Comparison of ENCODE assay signal across 8 mouse cellular contexts in the genomic region with DNA sequence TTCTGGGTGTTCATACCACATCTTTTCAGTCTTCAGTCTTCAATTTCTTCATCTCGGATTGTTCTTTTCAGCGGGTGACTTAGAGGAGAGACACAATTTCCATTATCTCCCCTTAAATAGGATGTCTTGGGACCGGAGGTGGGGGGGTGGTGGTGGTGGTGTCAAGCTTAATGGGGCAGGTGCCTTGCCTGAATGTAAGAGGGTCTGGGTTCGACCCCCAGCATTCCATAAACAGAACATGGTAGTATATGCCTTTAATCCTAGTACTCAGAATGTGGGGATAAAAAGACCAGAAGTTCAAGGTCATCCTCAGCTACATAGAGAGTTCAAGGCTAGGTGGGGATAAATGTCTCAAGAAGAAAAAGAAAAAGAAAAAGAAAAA. TPM values are rescaled to one million over a fixed set of nuclear protein-coding genes. Genes with fewer than 3 reads are reported as not detected.
DNase-seq lines count a peak whose midpoint lies in the region; ATAC-seq lines count a peak whose summit lies in the region.

No protein-coding gene starts in this region.

- intact Hi-C loops in heart, postnatal 14 days (cut with DNase I) = loop anchor here (2.0 kb wide), 1 partner anchor 87 kb away; no protein-coding TSS in a partner anchor

- H3K4me3 ChIP-seq in heart, embryonic 15.5 days = peak overlapping the region; percentile 97
- H3K4me3 ChIP-seq in embryonic facial prominence, embryonic 10.5 days = peak overlapping the region; percentile 76
- H3K4me3 ChIP-seq in hindbrain, embryonic 16.5 days (ENCODE audit: low read length) = peak overlapping the region; percentile 65; the same call in 1 of the 2 replicates
- H3K4me3 ChIP-seq in midbrain, embryonic 13.5 days (replicated peaks) = peak overlapping the region; percentile 79

- H3K36me3 ChIP-seq in heart, embryonic 15.5 days = peaks cover 24% of the 10 kb centered on the region
- H3K36me3 ChIP-seq in embryonic facial prominence, embryonic 10.5 days (replicated peaks) = peaks cover 24% of the 10 kb centered on the region
- peaks cover 2% of the 10 kb centered on the region; the same call in 1 of the 2 replicates for H3K36me3 ChIP-seq in hindbrain, embryonic 16.5 days (ENCODE audit: control insufficient read depth, insufficient read depth, low read length)
- H3K36me3 ChIP-seq in midbrain, embryonic 13.5 days = peaks cover 20% of the 10 kb centered on the region

- peaks cover 3% of the 10 kb centered on the region; the same call in 1 of the 2 replicates for H3K4me1 ChIP-seq in heart, embryonic 15.5 days (replicated peaks)
- peaks cover 8% of the 10 kb centered on the region for H3K4me1 ChIP-seq in embryonic facial prominence, embryonic 10.5 days
- peaks cover 2% of the 10 kb centered on the region; the same call in 1 of the 2 replicates for H3K4me1 ChIP-seq in hindbrain, embryonic 16.5 days (ENCODE audit: control insufficient read depth, insufficient read depth, low read depth, low read length)
- H3K4me1 ChIP-seq in midbrain, embryonic 13.5 days (replicated peaks) = peaks cover 7% of the 10 kb centered on the region

- H3K27ac ChIP-seq in heart, embryonic 15.5 days = no peak overlapping the region
- H3K27ac ChIP-seq in embryonic facial prominence, embryonic 10.5 days (replicated peaks) = no peak overlapping the region
- peak overlapping the region; percentile 37; the same call in 1 of the 2 replicates for H3K27ac ChIP-seq in hindbrain, embryonic 16.5 days (ENCODE audit: low read depth, low read length)
- H3K27ac ChIP-seq in midbrain, embryonic 13.5 days = 0 out of 2 replicates have a peak overlapping the region, but pooled peaks have one; percentile 92

- 0 out of 2 replicates have a peak, but pooled peaks have one; percentile 4 for ATAC-seq in heart, embryonic 15.5 days (replicated peaks; ENCODE audit: insufficient number of reproducible peaks, insufficient read depth, low FRiP score, low read depth)
- ATAC-seq in hindbrain, embryonic 16.5 days = peak; percentile 35; the same call in 1 of the 2 replicates
- peak; percentile 59 for ATAC-seq in midbrain, embryonic 13.5 days
- no peak for ATAC-seq in granulocyte monocyte progenitor cell, adult 5-6 weeks (replicated peaks; ENCODE audit: poor library complexity, severe bottlenecking)
- no peak for ATAC-seq in megakaryocyte-erythroid progenitor cell, adult 5-6 weeks (replicated peaks; ENCODE audit: low FRiP score, low TSS enrichment, poor library complexity, severe bottlenecking)

- WGBS in heart, embryonic 15.5 days = 9% methylated on average over 4 of the region's 4 CpGs
- WGBS in embryonic facial prominence, embryonic 10.5 days = 13% methylated on average over 4 of the region's 4 CpGs
- WGBS in hindbrain, embryonic 16.5 days = 17% methylated on average over 4 of the region's 4 CpGs
- 16% methylated on average over 4 of the region's 4 CpGs for WGBS in midbrain, embryonic 13.5 days

- peak overlapping the region; percentile 89; the same call in 1 of the 2 replicates for H3K9ac ChIP-seq in heart, embryonic 15.5 days
- peak overlapping the region; percentile 46 for H3K9ac ChIP-seq in hindbrain, embryonic 16.5 days (ENCODE audit: low read depth, low read length)
- 0 out of 2 replicates have a peak overlapping the region, but pooled peaks have one; percentile 42 for H3K9ac ChIP-seq in midbrain, embryonic 13.5 days (replicated peaks)

- peaks cover 4% of the 10 kb centered on the region; the same call in 1 of the 2 replicates for H3K27me3 ChIP-seq in heart, embryonic 15.5 days
- no peaks in the 10 kb centered on the region for H3K27me3 ChIP-seq in embryonic facial prominence, embryonic 10.5 days (replicated peaks; ENCODE audit: low read depth, poor library complexity, severe bottlenecking)
- H3K27me3 ChIP-seq in hindbrain, embryonic 16.5 days (replicated peaks; ENCODE audit: control insufficient read depth, insufficient read depth, low read length) = no peaks in the 10 kb centered on the region
- H3K27me3 ChIP-seq in midbrain, embryonic 13.5 days = no peaks in the 10 kb centered on the region

- H3K9me3 ChIP-seq in heart, embryonic 15.5 days (replicated peaks) = no peaks in the 10 kb centered on the region
- H3K9me3 ChIP-seq in embryonic facial prominence, embryonic 10.5 days = no peaks in the 10 kb centered on the region
- H3K9me3 ChIP-seq in hindbrain, embryonic 16.5 days (ENCODE audit: control insufficient read depth, low read length) = no peaks in the 10 kb centered on the region
- no peaks in the 10 kb centered on the region for H3K9me3 ChIP-seq in midbrain, embryonic 13.5 days

- DNase-seq in heart, postnatal 14 days = no peak
- no peak for DNase-seq in embryonic facial prominence, embryonic 10.5 days (ENCODE audit: low spot score)
- no peak for DNase-seq in cerebellum, adult 18-20 months

- H3K4me2 ChIP-seq in heart, embryonic 15.5 days = peak overlapping the region; percentile 23
- H3K4me2 ChIP-seq in hindbrain, embryonic 16.5 days (ENCODE audit: low read length) = peak overlapping the region; percentile 37
- H3K4me2 ChIP-seq in midbrain, embryonic 13.5 days (replicated peaks) = peak overlapping the region; percentile 33

RNA-seq across cellular contexts. Expression of a gene that starts 0.4 kb away (rescaled TPM):
- 14.9 and 19.6 TPM in 2 replicates for polyA plus RNA-seq in heart, embryonic 15.5 days (2015; fragmentation: Nextera tagmentation; extraction: Ambion mirVana)
- total RNA-seq in heart, postnatal 14 days (2021) = 10 to 100 TPM; 28.1 to 33.8 TPM
- 20.8 and 28.4 TPM in 2 replicates for polyA plus RNA-seq in embryonic facial prominence, embryonic 10.5 days (2016; fragmentation: Nextera tagmentation; extraction: Ambion mirVana)
- polyA plus RNA-seq in hindbrain, embryonic 16.5 days (2015; fragmentation: Nextera tagmentation; extraction: Ambion mirVana) = 25.5 and 25.9 TPM in 2 replicates
- 24.3 and 24.7 TPM in 2 replicates for polyA plus RNA-seq in midbrain, embryonic 13.5 days (2015; fragmentation: Nextera tagmentation; extraction: Ambion mirVana)
- 14.7 and 14.9 TPM in 2 replicates for total RNA-seq in granulocyte monocyte progenitor cell, adult 5-6 weeks (2014; fragmentation: Nextera tagmentation)
- total RNA-seq in granulocyte monocyte progenitor cell, adult 5-6 weeks (2017) = 47.4 and 93.8 TPM in 2 replicates
- total RNA-seq in megakaryocyte-erythroid progenitor cell, adult 5-6 weeks (2014; fragmentation: Nextera tagmentation) = 11.7 and 24.6 TPM in 2 replicates
- total RNA-seq in megakaryocyte-erythroid progenitor cell, adult 5-6 weeks (2017) = 38.4 and 62.2 TPM in 2 replicates

Comparison
In these comparisons a context has a peak if more than half of its experiments do, and no peak if none do; other contexts are left out.
1. ATAC-seq: peak in heart, embryonic 15.5 days (single experiment), hindbrain, embryonic 16.5 days (single experiment) and midbrain, embryonic 13.5 days (single experiment); none in granulocyte monocyte progenitor cell, adult 5-6 weeks (single experiment) and megakaryocyte-erythroid progenitor cell, adult 5-6 weeks (single experiment).
2. H3K27ac ChIP-seq: peak in hindbrain, embryonic 16.5 days (single experiment) and midbrain, embryonic 13.5 days (single experiment); none in heart, embryonic 15.5 days (single experiment) and embryonic facial prominence, embryonic 10.5 days (single experiment).
3. Peak in every context shown above with its lines, with median percentiles within 50 percentile points of each other: H3K4me2 ChIP-seq, H3K4me3 ChIP-seq and H3K9ac ChIP-seq.